Mouse (Mus musculus) lung, adult 2 months (tissue): ENCODE data around the gene Pex6.

Experiments
- CTCF ChIP-seq: fragments of 200-500 bp; IDR thresholded peaks from 2 replicates; pipeline ENCODE4 v1.5.1; 2011; ENCODE audit warnings: mild to moderate bottlenecking, low read length, control low read depth; ENCODE audit not compliant: insufficient read depth
- POLR2A ChIP-seq: fragments of 200-500 bp; IDR thresholded peaks from 2 replicates; pipeline ENCODE4 v1.6.1; 2011; ENCODE audit warnings: low read depth, mild to moderate bottlenecking, control low read depth, low read length, borderline replicate concordance; ENCODE audit errors: extremely low read depth

GRCm38 (mm10) chr17:46747806-46748205 lies 36.5 kb downstream of the Pex6 start:
- TF ChIP-seq POLR2A (no peak), CTCF (no peak)
